In the genomic region with DNA sequence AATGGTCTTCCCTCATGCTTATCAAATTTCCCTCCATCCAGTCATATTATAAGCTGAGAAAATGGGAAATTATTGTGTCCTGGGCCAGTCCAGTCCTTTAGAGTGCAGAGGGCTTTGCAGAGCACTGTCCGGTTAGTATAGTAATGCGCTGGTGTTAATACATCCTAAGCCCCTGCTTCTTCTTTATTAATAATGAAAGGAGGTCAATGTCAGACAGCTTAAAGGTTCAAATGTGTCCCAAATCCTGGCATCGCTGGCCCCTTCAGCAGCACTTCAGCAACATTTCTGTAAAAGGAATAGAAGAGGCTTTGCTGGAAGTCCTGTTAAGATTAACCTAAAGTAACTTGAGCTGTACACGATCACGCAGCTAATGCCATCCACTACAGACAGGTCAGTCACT, we compare ENCODE assay signal across 22 mouse cellular contexts. TPM values are rescaled to one million over a fixed set of nuclear protein-coding genes. Genes with fewer than 3 reads are reported as not detected.
DNase-seq lines count a peak whose midpoint lies in the region; ATAC-seq lines count a peak whose summit lies in the region.
"Had no signal": no experiment of that assay in that cellular context is flagged by ENCODE, and none has a peak within 500 bp of the region (broad histone marks: within the 10 kb centered on the region; RNA-seq: fewer than 3 reads in every experiment).

No protein-coding gene starts in this region.

- H3K36me3 ChIP-seq in heart, embryonic 10.5 days = peaks cover 3% of the 10 kb centered on the region; the same call in 1 of the 2 replicates
- no peaks in the 10 kb centered on the region; the same call in 1 of the 2 replicates for H3K36me3 ChIP-seq in midbrain, embryonic 11.5 days (ENCODE audit: control insufficient read depth, insufficient read depth, low read length)
- no peaks in the 10 kb centered on the region for H3K36me3 ChIP-seq in midbrain, embryonic 15.5 days (replicated peaks)

- no peak overlapping the region for H3K4me2 ChIP-seq in midbrain, embryonic 11.5 days
- no peak overlapping the region for H3K4me2 ChIP-seq in midbrain, embryonic 15.5 days

- H3K27me3 ChIP-seq in heart, embryonic 10.5 days (ENCODE audit: insufficient read depth, poor library complexity, severe bottlenecking) = no peaks in the 10 kb centered on the region
- H3K27me3 ChIP-seq in midbrain, embryonic 11.5 days (ENCODE audit: control insufficient read depth, insufficient read depth, low read length) = no peaks in the 10 kb centered on the region
- no peaks in the 10 kb centered on the region for H3K27me3 ChIP-seq in midbrain, embryonic 15.5 days (replicated peaks)
- H3K27me3 ChIP-seq: CH12.LX, Patski had no signal

- peaks cover 9% of the 10 kb centered on the region; the same call in 1 of the 2 replicates for H3K4me1 ChIP-seq in heart, embryonic 10.5 days
- peaks cover 6% of the 10 kb centered on the region for H3K4me1 ChIP-seq in midbrain, embryonic 11.5 days (ENCODE audit: control insufficient read depth, insufficient read depth, low read length)
- H3K4me1 ChIP-seq in midbrain, embryonic 15.5 days = no peaks in the 10 kb centered on the region

- DNase-seq in heart, adult 11 months = peak; percentile 49
- no peak for DNase-seq in heart, embryonic 10.5 days (ENCODE audit: low spot score)
- DNase-seq in midbrain, embryonic 11.5 days (ENCODE audit: low spot score, missing footprints) = peak; percentile 72
- peak; percentile 71 for DNase-seq in retina, adult 2 months (ENCODE audit: low read depth, low spot score)
- DNase-seq in retina, embryonic 14.5 days (ENCODE audit: low spot score) = no peak
- peak; percentile 15 for DNase-seq in retina, postnatal 1 day
- DNase-seq in layer of hippocampus, adult 9-11 months = no peak
- DNase-seq: adrenal gland, adult 2 months; adrenal gland, adult 8-10 months; adrenal gland, postnatal 10 days; adrenal gland, postnatal 14 days; adrenal gland, postnatal 25 days; adrenal gland, postnatal 36 days; B cell, adult 2 months; cerebellum, adult 11 months; cerebellum, adult 11-12 months had no signal

- H3K4me3 ChIP-seq in heart, embryonic 10.5 days = no peak overlapping the region
- H3K4me3 ChIP-seq in midbrain, embryonic 11.5 days (ENCODE audit: low read depth, low read length) = no peak overlapping the region
- H3K4me3 ChIP-seq in midbrain, embryonic 15.5 days = no peak overlapping the region

- WGBS in heart, embryonic 10.5 days = 92% methylated on average over 5 of the region's 5 CpGs
- WGBS in midbrain, embryonic 11.5 days = 86% methylated on average over 5 of the region's 5 CpGs
- 89% methylated on average over 5 of the region's 5 CpGs for WGBS in midbrain, embryonic 15.5 days

- no peak overlapping the region for H3K9ac ChIP-seq in midbrain, embryonic 11.5 days (ENCODE audit: low read length)
- no peak overlapping the region for H3K9ac ChIP-seq in midbrain, embryonic 15.5 days

- no peaks in the 10 kb centered on the region for H3K9me3 ChIP-seq in heart, embryonic 10.5 days
- H3K9me3 ChIP-seq in midbrain, embryonic 11.5 days (ENCODE audit: control insufficient read depth, low read length) = no peaks in the 10 kb centered on the region
- no peaks in the 10 kb centered on the region for H3K9me3 ChIP-seq in midbrain, embryonic 15.5 days
- H3K9me3 ChIP-seq: G1E had no signal

- no peak overlapping the region for H3K27ac ChIP-seq in heart, embryonic 10.5 days
- no peak overlapping the region for H3K27ac ChIP-seq in midbrain, embryonic 11.5 days (ENCODE audit: low read depth, low read length)
- no peak overlapping the region for H3K27ac ChIP-seq in midbrain, embryonic 15.5 days

- ATAC-seq in midbrain, embryonic 11.5 days (ENCODE audit: low FRiP score) = no peak
- no peak for ATAC-seq in midbrain, embryonic 15.5 days (replicated peaks)
- ATAC-seq: activated CD4-positive, CD25-positive, alpha-beta regulatory T cell, adult 4 months; CD4-positive, CD25-positive, alpha-beta regulatory T cell, adult 4 months; Patski had no signal

RNA-seq across cellular contexts. Expression of gene Gpsm2, which starts 10.8 kb away (rescaled TPM):
- 35.6 and 38.7 TPM in 2 replicates for polyA plus RNA-seq in heart, embryonic 10.5 days (2016; fragmentation: Nextera tagmentation; extraction: Ambion mirVana)
- polyA plus RNA-seq in midbrain, embryonic 11.5 days (2014; fragmentation: Nextera tagmentation; extraction: Ambion mirVana) = 113 and 119 TPM in 2 replicates
- 16.1 and 20.1 TPM in 2 replicates for polyA plus RNA-seq in midbrain, embryonic 15.5 days (2015; fragmentation: Nextera tagmentation; extraction: Ambion mirVana)

RNA-seq across cellular contexts. Expression of gene Aknad1, which starts 28.2 kb away (rescaled TPM):
- polyA plus RNA-seq in heart, embryonic 10.5 days (2016; fragmentation: Nextera tagmentation; extraction: Ambion mirVana) = not detected in 2 replicates
- polyA plus RNA-seq in midbrain, embryonic 11.5 days (2014; fragmentation: Nextera tagmentation; extraction: Ambion mirVana) = not detected in 2 replicates
- not detected in 2 replicates for polyA plus RNA-seq in midbrain, embryonic 15.5 days (2015; fragmentation: Nextera tagmentation; extraction: Ambion mirVana)
- polyA plus RNA-seq: activated CD4-positive, CD25-positive, alpha-beta regulatory T cell, adult 4 months; adrenal gland, adult 2 months; CD4-positive, CD25-positive, alpha-beta regulatory T cell, adult 4 months; G1E; Patski had no signal

RNA-seq across cellular contexts. Expression of gene Clcc1, which starts 57.6 kb away (rescaled TPM):
- polyA plus RNA-seq in heart, embryonic 10.5 days (2016; fragmentation: Nextera tagmentation; extraction: Ambion mirVana) = 50.2 and 58.9 TPM in 2 replicates
- polyA plus RNA-seq in midbrain, embryonic 11.5 days (2014; fragmentation: Nextera tagmentation; extraction: Ambion mirVana) = 64.0 and 76.2 TPM in 2 replicates
- polyA plus RNA-seq in midbrain, embryonic 15.5 days (2015; fragmentation: Nextera tagmentation; extraction: Ambion mirVana) = 39.6 and 48.3 TPM in 2 replicates

Comparison
In these comparisons a context has a peak if more than half of its experiments do, and no peak if none do; other contexts are left out.
1. DNase-seq: peak in heart, adult 11 months (single experiment), midbrain, embryonic 11.5 days (single experiment), retina, adult 2 months (single experiment) and retina, postnatal 1 day (single experiment); none in heart, embryonic 10.5 days (single experiment), retina, embryonic 14.5 days (single experiment) and layer of hippocampus, adult 9-11 months (single experiment).